Mouse (Mus musculus) myocyte (in vitro differentiated cells): ENCODE data around the gene Snapc3. TPM values are rescaled to one million over a fixed set of nuclear protein-coding genes. Genes with fewer than 3 reads are reported as not detected.
A peak's percentile ranks its signal among the peaks of the same experiment; 100 is the strongest.

Experiments
- H3K27me3 ChIP-seq: one replicate; pipeline ENCODE4 v1.6.1; 2011; ENCODE audit not compliant: control insufficient read depth, insufficient read depth, insufficient read length
- H3K36me3 ChIP-seq: one replicate; pipeline ENCODE4 v1.6.1; 2011; ENCODE audit not compliant: control insufficient read depth, insufficient read depth
- H3K4me2 ChIP-seq: one replicate; pipeline ENCODE4 v1.6.1; 2011; ENCODE audit warnings: low read depth, control low read depth
- H3K4me3 ChIP-seq: one replicate; pipeline ENCODE4 v1.5.1; 2011; ENCODE audit warnings: mild to moderate bottlenecking, control low read depth, moderate library complexity
- H3K79me2 ChIP-seq: one replicate; pipeline ENCODE4 v1.6.1; 2011; ENCODE audit not compliant: control insufficient read depth, insufficient read depth
- H3ac ChIP-seq: one replicate; pipeline ENCODE4 v1.6.1; 2011; ENCODE audit not compliant: control insufficient read depth, insufficient read length
- CEBPB ChIP-seq: IDR thresholded peaks from 2 replicates; pipeline ENCODE4 v1.6.1; 2011; ENCODE audit warnings: mild to moderate bottlenecking, moderate library complexity; ENCODE audit not compliant: poor library complexity, insufficient read depth, severe bottlenecking
- E2F4 ChIP-seq: IDR thresholded peaks from one replicate; pipeline ENCODE4 v1.6.1; 2011; ENCODE audit warnings: mild to moderate bottlenecking, control low read depth, moderate library complexity; ENCODE audit not compliant: insufficient read depth
- MAX ChIP-seq: IDR thresholded peaks from one replicate; pipeline ENCODE4 v1.6.1; 2011; ENCODE audit warnings: low read depth, mild to moderate bottlenecking, control low read depth
- MYOD1 ChIP-seq, 3 experiments: IDR thresholded peaks; one replicate each; pipeline ENCODE4 v1.6.1; 2011; ENCODE audit warnings: control low read depth in 2 of 3, low read depth in 2 of 3, mild to moderate bottlenecking in 2 of 3, moderate library complexity in 1 of 3; ENCODE audit not compliant: insufficient read length in 2 of 3, control insufficient read depth in 1 of 3
- MYOG ChIP-seq, 3 experiments: IDR thresholded peaks; one replicate each; pipeline ENCODE4 v1.6.1; 2011; ENCODE audit warnings: control low read depth in 2 of 3, low read depth in 2 of 3, mild to moderate bottlenecking in 2 of 3; ENCODE audit not compliant: insufficient read length in 2 of 3, control insufficient read depth in 1 of 3, insufficient read depth in 1 of 3
- POLR2A ChIP-seq: IDR thresholded peaks from one replicate; pipeline ENCODE4 v1.6.1; 2011; ENCODE audit warnings: low read depth, mild to moderate bottlenecking, control low read depth, moderate library complexity; ENCODE audit not compliant: insufficient read length
- POLR2AphosphoS2 ChIP-seq: IDR thresholded peaks from one replicate; pipeline ENCODE4 v1.6.1; 2011; ENCODE audit warnings: low read depth, control low read depth; ENCODE audit not compliant: insufficient read length
- REST ChIP-seq: IDR thresholded peaks from one replicate; pipeline ENCODE4 v1.6.1; 2011; ENCODE audit warnings: mild to moderate bottlenecking, control low read depth, moderate library complexity; ENCODE audit not compliant: insufficient read depth, insufficient read length
- SRF ChIP-seq: IDR thresholded peaks from one replicate; pipeline ENCODE4 v1.6.1; 2011; ENCODE audit warnings: low read depth; ENCODE audit not compliant: control insufficient read depth, insufficient read length
- TCF12 ChIP-seq: IDR thresholded peaks from one replicate; pipeline ENCODE4 v1.6.1; 2011; ENCODE audit warnings: mild to moderate bottlenecking, control low read depth; ENCODE audit not compliant: poor library complexity, insufficient read depth, severe bottlenecking
- TCF3 ChIP-seq: IDR thresholded peaks from one replicate; pipeline ENCODE4 v1.6.1; 2011; ENCODE audit warnings: low read depth, control low read depth; ENCODE audit not compliant: insufficient read length
- USF1 ChIP-seq: IDR thresholded peaks from one replicate; pipeline ENCODE4 v1.6.1; 2011; ENCODE audit warnings: low read depth, mild to moderate bottlenecking, control low read depth, moderate library complexity
- polyA plus RNA-seq: library from polyadenylated mRNA; unstranded; fragments of >200 nt; fragmentation: generic; extraction: Trizol; gene quantifications from one replicate; pipeline ENCODE4 v1.2.1, GENCODE M21; 2012; ENCODE audit warnings: missing spikeins

Snapc3 gene
- polyA plus RNA-seq, 1 experiment, result 18.4 TPM

DNA sequence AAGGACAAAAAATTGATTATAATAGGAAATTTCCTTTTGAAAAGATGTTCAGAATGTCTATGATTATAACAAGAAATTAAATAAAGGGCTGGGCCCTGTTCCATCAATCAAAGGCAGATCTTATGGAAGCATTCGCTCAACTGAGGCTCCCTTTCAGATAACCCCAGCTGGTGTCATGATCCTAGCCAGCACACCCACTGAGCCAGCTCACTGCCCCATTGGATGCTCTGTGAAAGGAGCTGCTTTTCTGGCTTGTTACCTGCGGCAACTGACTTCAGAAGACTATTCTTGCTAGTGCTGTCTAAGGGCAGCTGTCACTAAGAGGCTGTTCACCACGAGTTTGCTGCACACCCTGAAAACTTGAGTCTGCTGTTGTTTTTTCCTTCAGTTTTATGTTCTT lies 25.6 kb upstream of the Snapc3 start:
- Histone ChIP-seq H3K36me3 (no peaks in the 10 kb centered on the region), H3K27me3 (no peaks in the 10 kb centered on the region), H3K79me2 (no peaks in the 10 kb centered on the region), H3K4me2 (no peak overlapping the region), H3K4me3 (no peak overlapping the region), H3ac (no peak overlapping the region)
- TF ChIP-seq MAX (no peak), TCF3 (no peak), POLR2A (no peak), CEBPB (no peak), MYOG (IDR thresholded peaks at IDR 0.05; ENCODE audit: control insufficient read depth in 1 of 3, insufficient read depth in 1 of 3, insufficient read length in 2 of 3, low read depth in 2 of 3) (no peak)

DNA sequence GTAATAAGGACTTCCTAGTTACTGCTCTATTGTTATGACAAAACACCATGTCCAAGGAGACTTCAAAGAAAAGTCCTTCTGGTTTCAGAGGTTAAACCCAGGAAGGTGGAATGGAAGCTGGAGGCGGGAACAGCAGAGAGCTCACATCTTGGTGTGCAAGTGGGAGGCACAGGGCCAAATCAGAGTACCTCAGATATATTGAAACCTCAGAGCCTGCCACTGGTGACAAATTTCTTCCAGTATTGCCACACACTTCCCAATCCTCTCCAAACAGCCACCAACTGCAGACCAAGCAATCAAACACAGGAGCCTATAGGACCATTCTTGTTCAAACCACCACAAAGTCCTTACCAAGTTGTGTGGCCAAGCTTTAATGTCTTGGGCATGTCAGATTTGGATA lies 23.8 kb upstream of the Snapc3 start:
- H3K27me3 ChIP-seq, result no peaks in the 10 kb centered on the region
- H3K4me2 ChIP-seq, result no peak overlapping the region
- H3K79me2 ChIP-seq, result no peaks in the 10 kb centered on the region
- no peak for TF ChIP-seq CEBPB
- TF ChIP-seq MYOG (IDR thresholded peaks at IDR 0.05; ENCODE audit: control insufficient read depth in 1 of 3, insufficient read depth in 1 of 3, insufficient read length in 2 of 3, low read depth in 2 of 3), result no peak
- TF ChIP-seq E2F4, result no peak
- no peak for TF ChIP-seq MAX
- TF ChIP-seq POLR2A, result no peak
- TF ChIP-seq SRF, result no peak
- no peak for TF ChIP-seq TCF3
- TF ChIP-seq MYOD1 (IDR thresholded peaks at IDR 0.05; ENCODE audit: control insufficient read depth in 1 of 3, insufficient read length in 2 of 3, low read depth in 2 of 3), result no peak
- no peak for TF ChIP-seq POLR2AphosphoS2
- no peak overlapping the region for H3ac ChIP-seq
- no peaks in the 10 kb centered on the region for H3K36me3 ChIP-seq
- H3K4me3 ChIP-seq, result no peak overlapping the region

DNA sequence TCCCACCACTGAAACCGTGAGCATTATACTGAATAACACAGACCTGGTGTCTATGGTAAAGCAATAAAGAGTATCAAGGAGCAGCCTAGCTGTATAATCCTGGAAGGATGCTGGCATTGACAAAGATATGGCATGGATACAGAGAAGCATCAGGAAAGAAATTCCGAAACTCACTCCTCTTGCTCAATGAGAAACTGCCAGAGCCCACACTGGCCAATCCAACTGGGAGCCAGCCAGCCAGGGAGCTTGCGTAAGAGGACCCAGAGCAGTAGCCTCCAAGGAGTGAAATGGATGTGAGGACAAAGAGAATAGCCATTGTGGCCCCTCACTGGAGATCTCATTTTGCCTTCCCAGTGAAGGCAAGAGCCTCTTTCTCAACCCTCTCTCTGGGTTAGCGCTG lies 21.2 kb upstream of the Snapc3 start:
- Histone ChIP-seq H3K4me2 (no peak overlapping the region), H3K27me3 (no peaks in the 10 kb centered on the region), H3K36me3 (no peaks in the 10 kb centered on the region), H3K79me2 (no peaks in the 10 kb centered on the region), H3K4me3 (no peak overlapping the region), H3ac (no peak overlapping the region)
- TF ChIP-seq POLR2AphosphoS2 (no peak), CEBPB (peak; percentile 76)

DNA sequence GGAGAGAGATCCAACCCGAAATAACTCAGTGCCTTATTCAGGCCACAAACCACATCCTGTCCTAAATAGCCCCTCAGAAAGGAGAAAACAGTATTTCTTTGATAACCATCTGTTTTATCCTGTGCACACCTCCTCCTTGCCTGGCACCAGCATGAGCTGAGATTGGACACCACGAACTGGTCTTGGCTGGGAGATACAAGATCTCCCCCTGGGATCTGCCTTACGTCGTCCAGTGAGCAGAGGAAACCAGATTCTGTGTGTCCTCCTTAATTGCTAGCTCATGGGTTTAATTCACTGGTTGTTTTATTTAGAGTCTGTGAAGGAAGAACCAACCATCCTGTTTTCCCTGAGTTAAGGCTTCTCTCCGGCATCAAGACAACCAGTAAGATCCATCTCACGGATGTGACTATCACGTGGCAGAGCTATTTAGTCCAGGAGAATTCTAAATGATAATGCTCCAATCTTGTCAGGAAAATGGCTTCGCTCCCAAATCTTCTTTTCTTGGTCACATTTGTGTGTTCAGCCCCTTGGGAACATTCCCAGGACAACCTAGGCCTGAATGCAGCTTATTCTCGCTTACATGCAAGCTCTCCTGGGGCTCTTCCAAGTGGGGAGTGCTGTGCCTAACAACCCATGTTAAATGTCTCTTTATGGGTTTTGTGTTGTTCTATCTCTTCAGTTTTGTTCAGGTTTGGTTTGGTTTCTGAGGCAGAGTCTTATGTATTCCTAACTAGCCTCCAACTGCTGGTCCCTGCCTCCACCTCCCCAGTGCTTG lies 20.3 kb upstream of the Snapc3 start:
- Histone ChIP-seq H3K36me3 (no peaks in the 10 kb centered on the region), H3K4me3 (no peak overlapping the region), H3ac (no peak overlapping the region), H3K79me2 (no peaks in the 10 kb centered on the region), H3K27me3 (no peaks in the 10 kb centered on the region), H3K4me2 (peak overlapping the region; percentile 4)
- no peak for TF ChIP-seq POLR2A
- no peak for TF ChIP-seq USF1
- TF ChIP-seq E2F4, result no peak
- no peak for TF ChIP-seq MYOD1 (IDR thresholded peaks at IDR 0.05; ENCODE audit: control insufficient read depth in 1 of 3, insufficient read length in 2 of 3, low read depth in 2 of 3)
- TF ChIP-seq SRF, result no peak
- TF ChIP-seq REST, result no peak
- no peak for TF ChIP-seq MYOG (IDR thresholded peaks at IDR 0.05; ENCODE audit: control insufficient read depth in 1 of 3, insufficient read depth in 1 of 3, insufficient read length in 2 of 3, low read depth in 2 of 3)

DNA sequence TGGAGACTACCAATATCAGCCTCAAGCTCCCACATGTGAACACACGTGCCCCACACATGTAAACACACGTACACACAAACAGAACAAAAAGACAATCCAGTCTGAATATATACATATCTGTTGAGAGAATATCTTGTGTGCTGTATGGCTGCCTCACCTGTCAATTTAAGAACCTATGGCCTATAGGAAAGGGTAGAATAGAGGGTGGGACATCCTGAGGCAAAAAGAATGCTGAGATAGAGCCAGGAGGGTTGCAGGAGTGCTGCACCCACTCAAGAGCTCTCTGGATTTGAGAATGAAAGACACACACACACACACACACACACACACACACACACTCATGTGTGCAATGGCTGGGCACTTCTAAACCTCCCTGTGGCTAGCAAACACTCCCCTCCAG lies 19.0 kb upstream of the Snapc3 start:
- no peaks in the 10 kb centered on the region for H3K79me2 ChIP-seq
- H3K4me3 ChIP-seq, result no peak overlapping the region
- no peak overlapping the region for H3ac ChIP-seq
- TF ChIP-seq TCF3 (no peak), CEBPB (no peak), REST (no peak), POLR2AphosphoS2 (no peak), TCF12 (no peak), SRF (no peak), USF1 (no peak), POLR2A (no peak), MAX (no peak), MYOD1 (IDR thresholded peaks at IDR 0.05; ENCODE audit: control insufficient read depth in 1 of 3, insufficient read length in 2 of 3, low read depth in 2 of 3) (no peak), MYOG (IDR thresholded peaks at IDR 0.05; ENCODE audit: control insufficient read depth in 1 of 3, insufficient read depth in 1 of 3, insufficient read length in 2 of 3, low read depth in 2 of 3) (no peak)
- no peak overlapping the region for H3K4me2 ChIP-seq
- no peaks in the 10 kb centered on the region for H3K36me3 ChIP-seq
- H3K27me3 ChIP-seq, result no peaks in the 10 kb centered on the region
